Mouse (Mus musculus) liver, embryonic 11.5 days (tissue): Measurements from ENCODE around the gene Fgd2. TPM values are rescaled to one million over a fixed set of nuclear protein-coding genes. Genes with fewer than 3 reads are reported as not detected.

Source experiments
- ATAC-seq: fragments of 200-750 bp; cut with Nextera tagmentation; replicated peaks from 2 replicates; pipeline ENCODE4 v1.8.0; 2017; ENCODE audit warnings: moderate number of reproducible peaks, mild to moderate bottlenecking, moderate TSS enrichment, moderate library complexity; ENCODE audit not compliant: low FRiP score
- DNase-seq: peaks from one replicate; pipeline ENCODE4 v3.0.0-alpha.2; 2017; ENCODE audit warnings: low spot score
- H3K27ac ChIP-seq: fragments of 300-500 bp; sonication (generic); 2 replicates; pipeline ENCODE4 v1.5.1; 2014; ENCODE audit warnings: mild to moderate bottlenecking, low read depth, low read length, control low read depth
- H3K27me3 ChIP-seq: fragments of 300-500 bp; sonication (generic); replicated peaks from 2 replicates; pipeline ENCODE4 v1.6.1; 2014; ENCODE audit warnings: low read length, mixed read lengths; ENCODE audit not compliant: control insufficient read depth, insufficient read depth
- H3K36me3 ChIP-seq: fragments of 300-500 bp; sonication (generic); 2 replicates; pipeline ENCODE4 v1.6.1; 2014; ENCODE audit warnings: mild to moderate bottlenecking, low read length, moderate library complexity, mixed read lengths; ENCODE audit not compliant: control insufficient read depth, insufficient read depth
- H3K4me1 ChIP-seq: fragments of 300-500 bp; sonication (generic); replicated peaks from 2 replicates; pipeline ENCODE4 v1.6.1; 2014; ENCODE audit warnings: low read length, mixed read lengths; ENCODE audit not compliant: control insufficient read depth, insufficient read depth
- H3K4me2 ChIP-seq: fragments of 300-500 bp; sonication (generic); 2 replicates; pipeline ENCODE4 v1.6.1; 2014; ENCODE audit warnings: mild to moderate bottlenecking, control low read depth, moderate library complexity
- H3K4me3 ChIP-seq: fragments of 300-500 bp; sonication (generic); 2 replicates; pipeline ENCODE4 v1.5.1; 2014; ENCODE audit warnings: low read depth, low read length, control low read depth
- H3K9ac ChIP-seq: fragments of 300-500 bp; sonication (generic); 2 replicates; pipeline ENCODE4 v1.6.1; 2014; ENCODE audit warnings: low read depth, low read length, control low read depth
- H3K9me3 ChIP-seq: fragments of 300-500 bp; sonication (generic); 2 replicates; pipeline ENCODE4 v1.6.1; 2016; ENCODE audit warnings: low read length, inconsistent platforms, mixed read lengths; ENCODE audit not compliant: control insufficient read depth
- WGBS: fragments of 180-500 bp; shearing (Covaris S2); extraction: QIAGEN DNeasy Blood & Tissue Kit; methylation state at CpG from one replicate; pipeline ENCODE4 v1.1.7; 2014; 5-methylcytosine and 5-hydroxymethylcytosine counted together
- polyA plus RNA-seq: library from polyadenylated mRNA; unstranded; fragments of >200 nt; fragmentation: Nextera tagmentation; extraction: Ambion mirVana; gene quantifications from 2 replicates; pipeline ENCODE4 v1.2.1, GENCODE M21; 2014

Fgd2 gene
- polyA plus RNA-seq, 1 experiment from 2014 or later: 6.7 TPM

- no peak for ATAC-seq
- no peak for DNase-seq
- Histone ChIP-seq H3K4me3 (no peak overlapping the region), H3K36me3 (no peaks in the 10 kb centered on the region), H3K9ac (no peak overlapping the region), H3K4me2 (no peak overlapping the region), H3K27me3 (no peaks in the 10 kb centered on the region), H3K4me1 (peaks cover 31% of the 10 kb centered on the region), H3K9me3 (no peaks in the 10 kb centered on the region), H3K27ac (no peak overlapping the region)
- 57% methylated on average over 8 of the region's 8 CpGs for WGBS
Observed at GRCm38 (mm10) chr17:29428213-29428612, 67.5 kb downstream of the Fgd2 start.

- no peaks in the 10 kb centered on the region for H3K27me3 ChIP-seq
- no peaks in the 10 kb centered on the region for H3K9me3 ChIP-seq
- WGBS: 28% methylated on average over 2 of the region's 2 CpGs
- no peak overlapping the region for H3K4me3 ChIP-seq
- peaks cover 38% of the 10 kb centered on the region for H3K4me1 ChIP-seq
- H3K27ac ChIP-seq: no peak overlapping the region
- DNase-seq: no peak
- no peak overlapping the region for H3K4me2 ChIP-seq
- no peak overlapping the region for H3K9ac ChIP-seq
- ATAC-seq: no peak
- H3K36me3 ChIP-seq: no peaks in the 10 kb centered on the region
Observed at GRCm38 (mm10) chr17:29428826-29429225, 68.1 kb downstream of the Fgd2 start.

Other genes with a start within 250 kb of the Fgd2 start
- gene Rab44, start 246.8 kb upstream of the Fgd2 start, polyA plus RNA-seq: 4.4 TPM in 2 replicates
- 0.93 and 1.1 TPM in 2 replicates for gene Cpne5, start 122.7 kb upstream of the Fgd2 start, polyA plus RNA-seq
- gene Ppil1, start 96.7 kb upstream of the Fgd2 start, polyA plus RNA-seq: 200 and 201 TPM in 2 replicates
- 70.9 and 72.7 TPM in 2 replicates for gene BC004004, start 92.1 kb upstream of the Fgd2 start, polyA plus RNA-seq
- 0.32 and 0.51 TPM in 2 replicates for gene Pi16, start 43.2 kb upstream of the Fgd2 start, polyA plus RNA-seq
- gene Mtch1, start 13.0 kb upstream of the Fgd2 start, polyA plus RNA-seq: 147 and 149 TPM in 2 replicates
- gene Pim1, start 129.8 kb downstream of the Fgd2 start, polyA plus RNA-seq: 41.6 and 47.0 TPM in 2 replicates
- gene Gm17657, start 188.7 kb downstream of the Fgd2 start, polyA plus RNA-seq: 0.11 TPM in 1 of 2 replicates, not detected in the other
- gene Tbc1d22b, start 188.9 kb downstream of the Fgd2 start, polyA plus RNA-seq: 11.5 and 11.8 TPM in 2 replicates
- gene Tmem217, start 191.5 kb downstream of the Fgd2 start, polyA plus RNA-seq: 0.42 and 0.52 TPM in 2 replicates